Mouse (Mus musculus): ENCODE data around the gene Ngf.

The Ngf gene

GRCm38 (mm10) chr3:102469713-102470448, at the start of gene Ngf:
TSS of gene Ngf (plus strand) at chr3:102469919.
- no peak for DNase-seq (ENCODE audit: low spot score)

- no peak for DNase-seq (ENCODE audit: low spot score)
Observed at GRCm38 (mm10) chr3:102445567-102445966, 24.2 kb upstream of the Ngf start.

DNA sequence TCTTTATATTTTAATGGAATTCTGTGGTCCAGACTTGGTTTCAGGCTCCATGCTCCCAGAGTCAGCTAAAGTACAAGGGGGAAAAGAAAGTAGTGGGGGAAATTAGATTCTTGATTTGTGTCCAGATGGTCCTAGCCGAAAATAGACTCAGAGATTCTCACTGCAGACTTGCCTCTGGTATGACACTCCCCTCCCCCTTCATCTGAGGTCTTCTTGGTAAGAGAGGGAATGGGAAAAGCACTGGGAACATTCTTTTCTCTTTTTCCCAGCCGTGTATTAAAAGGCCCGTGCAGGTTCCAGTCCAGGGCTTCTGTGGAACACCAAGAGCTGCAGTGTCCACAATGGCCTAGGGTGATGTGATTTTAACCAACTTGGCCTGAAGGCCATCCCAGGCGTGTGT, 23.0 kb upstream of the Ngf start:
- no peak for DNase-seq (ENCODE audit: low spot score)

DNA sequence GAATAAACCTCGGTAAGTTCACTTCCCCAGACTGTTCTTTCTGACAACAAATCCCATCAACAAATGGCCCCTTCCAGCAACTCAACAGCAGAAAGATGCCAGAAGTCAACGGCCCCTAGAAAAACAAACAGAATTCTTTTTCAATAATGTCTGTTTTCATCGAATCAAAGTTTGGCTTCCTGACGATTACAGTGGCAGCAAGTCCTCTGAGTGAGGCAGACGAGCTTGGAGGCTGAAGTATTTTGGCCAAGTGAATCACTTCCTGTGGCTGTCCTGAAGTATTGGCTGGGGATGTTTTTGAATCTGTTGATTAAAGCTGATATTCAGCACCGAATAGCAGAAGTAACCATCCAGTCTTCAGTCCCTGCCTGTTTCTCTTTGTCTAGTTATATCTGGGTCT, 15.2 kb upstream of the Ngf start:
- no peak for DNase-seq (ENCODE audit: low spot score)

DNA sequence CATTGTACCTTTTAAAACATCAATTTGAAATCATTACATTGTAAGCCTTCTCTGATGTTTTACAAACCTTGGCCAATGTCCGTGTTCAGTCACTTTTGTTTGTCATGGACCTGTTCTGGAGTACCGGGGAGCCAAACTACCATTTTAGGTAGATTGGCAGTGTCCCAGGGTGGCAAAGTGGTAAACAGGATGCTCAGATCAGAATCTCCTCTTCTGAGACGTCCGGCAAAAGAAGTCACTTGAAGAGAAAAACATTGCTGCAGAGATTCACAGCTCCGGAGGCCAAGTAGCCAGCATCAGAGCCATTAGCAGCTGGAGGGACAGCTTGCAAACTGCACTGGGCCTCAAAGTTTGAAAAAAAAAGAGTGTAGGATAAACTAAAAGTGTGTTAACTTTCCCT, 9.2 kb upstream of the Ngf start:
- no peak for DNase-seq (ENCODE audit: low spot score)

- DNase-seq (ENCODE audit: low spot score): no peak
Observed at GRCm38 (mm10) chr3:102460986-102461385, 8.7 kb upstream of the Ngf start.

DNA sequence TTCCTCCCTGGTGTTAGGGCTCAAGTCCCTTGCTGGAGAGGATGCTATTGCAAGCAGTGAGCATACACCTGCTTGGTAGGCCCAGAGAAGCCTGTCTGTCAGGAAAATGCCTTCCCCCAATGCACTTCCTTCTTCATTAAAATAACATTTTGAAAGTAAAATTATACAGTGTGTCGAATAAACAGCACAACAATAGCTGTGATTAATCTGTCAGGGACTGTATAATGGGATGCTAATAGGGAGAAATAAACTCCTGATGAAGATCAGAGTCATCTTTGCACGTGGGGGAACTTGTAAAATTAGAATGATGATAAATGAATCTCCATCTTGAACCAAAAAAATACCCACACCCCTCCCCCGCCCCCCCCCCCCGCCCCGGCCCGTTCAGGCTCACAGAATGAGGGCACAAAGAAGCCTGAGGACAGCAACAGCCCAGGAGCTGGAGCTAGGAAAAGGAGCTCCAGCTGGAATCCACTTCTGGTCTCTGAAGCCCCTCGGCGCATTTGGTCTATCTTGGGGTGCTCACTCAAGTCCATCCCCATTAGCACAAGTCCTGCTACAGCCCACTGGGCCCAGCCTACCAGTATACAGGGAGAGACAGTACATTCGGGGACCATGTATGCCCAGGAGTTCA, 6.9 kb upstream of the Ngf start:
- no peak for DNase-seq (ENCODE audit: low spot score)

DNA sequence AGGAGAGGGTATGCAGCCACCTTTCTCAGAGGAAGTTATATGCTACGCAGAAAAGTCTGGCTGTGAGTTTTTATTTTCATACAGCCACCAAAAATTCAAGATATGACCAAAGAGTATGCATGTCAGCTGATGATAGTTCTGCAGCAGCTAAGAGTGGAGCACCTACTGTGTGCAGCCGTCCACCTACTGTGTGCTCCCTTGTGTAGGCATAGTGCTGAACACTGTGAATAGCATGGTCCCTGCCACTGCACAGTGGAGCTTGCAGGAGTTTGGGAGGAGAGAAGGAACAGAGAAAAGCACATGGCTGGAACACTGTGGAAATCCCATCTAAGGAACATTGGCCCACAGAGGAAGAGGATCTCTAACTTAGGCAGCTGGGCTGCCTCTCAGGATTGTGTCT, 6.4 kb upstream of the Ngf start:
- no peak for DNase-seq (ENCODE audit: low spot score)

GRCm38 (mm10) chr3:102466587-102466986, 3.1 kb upstream of the Ngf start:
- peak; percentile 30 for DNase-seq (ENCODE audit: low spot score)

DNA sequence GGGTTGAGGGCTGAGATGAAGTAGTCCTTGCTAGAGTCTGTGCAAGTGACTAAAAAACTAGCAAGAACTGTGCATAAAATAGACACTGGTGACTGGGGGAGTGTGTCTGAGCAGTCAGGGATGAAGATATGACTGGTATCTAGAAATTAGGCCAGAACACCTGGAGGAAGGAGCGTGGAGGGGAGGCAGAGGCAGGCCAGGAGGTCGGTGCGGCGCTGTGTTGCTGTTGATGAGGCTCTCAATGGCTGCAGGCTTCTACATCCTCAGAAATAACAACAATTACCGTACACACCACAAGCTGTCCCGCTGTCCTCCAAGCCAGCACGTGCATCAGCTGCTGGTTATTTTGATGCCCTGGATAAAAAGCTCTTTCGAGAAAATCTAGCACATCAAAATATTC, 2.6 kb upstream of the Ngf start:
- no peak for DNase-seq (ENCODE audit: low spot score)

GRCm38 (mm10) chr3:102471251-102471650, 1.5 kb downstream of the Ngf start:
- no peak for DNase-seq (ENCODE audit: low spot score)

DNA sequence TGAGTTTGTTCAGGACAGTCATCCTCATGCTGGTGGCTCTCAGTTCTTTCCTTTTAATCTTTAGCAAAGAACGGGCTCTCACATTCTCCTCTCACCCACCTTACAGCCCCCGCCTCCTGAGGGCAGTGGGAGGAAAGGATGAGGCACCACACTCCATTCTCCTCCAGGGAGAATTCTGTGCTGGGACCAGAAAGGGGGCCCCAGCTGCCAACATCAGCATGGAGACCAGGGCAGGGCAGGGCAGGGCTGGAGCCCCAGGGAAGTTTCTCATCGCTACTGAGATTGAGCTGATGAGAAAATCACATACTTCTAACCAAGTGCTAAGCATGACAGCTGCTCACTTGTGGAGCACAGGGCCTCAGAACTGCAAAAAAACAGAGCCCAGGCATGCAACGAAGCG, 2.1 kb downstream of the Ngf start:
- no peak for DNase-seq (ENCODE audit: low spot score)

DNA sequence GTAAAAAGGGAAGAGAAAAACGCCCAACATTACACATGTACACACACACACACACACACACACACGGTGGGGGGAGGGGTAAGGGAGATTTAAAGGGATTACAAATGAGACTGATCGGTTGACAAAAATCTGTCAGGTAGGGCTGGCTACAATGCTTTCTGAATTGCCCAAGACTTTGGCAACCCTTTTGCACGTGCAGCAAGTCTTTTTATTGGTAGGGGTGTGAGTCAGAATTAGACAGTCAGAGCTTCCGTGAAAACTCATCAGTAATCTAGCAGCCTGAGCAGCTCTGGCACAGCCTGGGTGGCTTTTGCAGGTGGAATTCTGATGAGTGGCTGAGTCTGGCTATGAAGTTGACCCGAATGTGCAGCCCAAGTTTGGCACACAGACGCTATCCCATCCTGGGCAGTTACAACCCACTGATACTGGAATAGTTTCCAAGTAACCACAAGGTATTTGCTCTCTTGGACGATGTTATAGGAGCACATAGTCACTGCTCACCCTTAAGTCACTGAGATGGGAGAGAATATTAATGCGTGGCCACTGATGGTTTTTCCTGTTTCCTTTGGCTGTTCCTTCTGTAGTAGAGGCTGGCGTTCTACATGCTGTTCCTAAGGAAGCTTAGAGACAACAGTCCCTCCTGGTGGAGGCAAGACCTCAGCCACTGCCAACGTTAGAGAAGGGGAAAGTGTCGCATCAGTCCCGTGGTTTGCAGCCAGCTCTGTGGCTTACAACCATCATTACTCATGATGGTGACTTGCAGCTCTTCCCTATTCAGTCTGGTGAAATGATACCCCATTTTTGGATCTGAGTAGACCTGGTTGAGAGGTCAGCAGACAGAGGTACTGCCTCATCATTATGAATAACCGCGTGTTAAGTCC, 4.8 kb downstream of the Ngf start:
- no peak for DNase-seq (ENCODE audit: low spot score)

- DNase-seq (ENCODE audit: low spot score): no peak
Observed at GRCm38 (mm10) chr3:102477917-102478694, 8.4 kb downstream of the Ngf start.

DNA sequence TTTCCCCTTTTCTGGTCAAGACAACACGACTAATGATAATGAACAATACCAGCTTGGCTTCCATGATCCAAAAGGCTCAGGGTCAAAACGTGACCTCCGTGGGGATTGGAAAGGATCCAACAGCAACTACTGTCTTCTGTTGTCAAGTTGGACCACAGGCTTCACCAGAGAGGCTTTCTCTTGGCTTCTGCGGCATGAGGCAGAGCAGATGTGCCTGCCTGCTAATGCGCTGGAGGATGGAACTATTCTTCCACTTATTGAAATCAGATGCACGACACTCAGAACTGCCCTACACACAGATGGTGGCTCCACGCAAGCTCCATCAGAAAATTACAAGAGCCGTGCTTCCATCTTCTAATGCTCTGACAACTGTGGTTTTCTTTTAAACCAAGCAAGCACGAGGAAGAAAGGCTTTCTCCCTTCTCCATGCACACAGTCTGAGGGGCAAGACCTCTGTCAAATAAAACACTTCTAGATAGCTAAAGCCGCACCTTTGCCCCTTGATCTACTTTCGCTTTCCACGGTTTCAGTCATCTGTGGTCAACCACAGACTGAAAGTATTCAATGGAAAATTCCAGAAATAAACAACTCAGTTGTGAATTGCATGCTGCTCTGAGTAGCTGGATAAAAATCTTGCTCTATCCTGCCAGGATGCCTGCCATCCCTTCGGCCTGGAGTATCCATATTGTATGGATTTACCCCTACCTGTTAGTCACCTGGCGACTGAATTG, 20.8 kb downstream of the Ngf start:
- DNase-seq (ENCODE audit: low spot score): no peak

DNA sequence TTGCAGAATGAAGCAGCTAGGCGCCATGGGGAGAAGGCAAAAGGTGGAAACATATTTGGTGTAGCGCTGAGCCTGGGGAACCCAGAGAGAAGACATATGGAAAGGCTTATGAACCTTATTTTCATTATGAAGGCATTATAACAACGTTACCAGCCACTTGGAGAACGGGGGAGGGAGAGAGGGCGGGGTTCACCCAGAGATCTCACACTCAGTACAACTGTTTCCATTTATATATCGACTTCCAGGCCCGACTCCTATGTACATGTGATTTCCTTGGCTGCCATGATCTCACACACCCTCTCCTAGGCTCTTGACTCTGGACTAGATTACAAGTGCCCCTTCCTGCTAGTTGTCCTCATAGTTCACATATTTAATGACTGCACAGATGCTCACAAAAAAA, 28.4 kb downstream of the Ngf start:
- DNase-seq (ENCODE audit: low spot score): no peak

DNA sequence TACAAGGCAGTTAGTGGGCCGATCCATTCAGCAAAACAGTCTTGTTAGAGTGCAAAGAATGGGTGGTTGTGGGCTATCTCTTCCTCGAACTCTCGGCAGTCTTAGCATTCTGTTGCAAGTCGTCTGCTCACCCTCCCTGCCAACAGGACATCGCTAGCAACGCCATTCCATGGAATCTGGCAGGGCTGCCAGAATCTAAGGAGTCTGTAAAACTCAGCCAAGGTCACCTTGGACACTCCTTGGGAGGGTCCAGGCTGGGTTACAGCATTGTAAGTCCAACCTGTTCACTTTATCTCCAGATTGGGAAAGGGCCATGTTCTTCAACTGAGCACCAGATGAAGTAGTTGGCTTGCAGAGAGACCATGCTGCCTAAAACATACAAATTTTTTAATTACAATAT, 29.2 kb downstream of the Ngf start:
- DNase-seq (ENCODE audit: low spot score): no peak

DNA sequence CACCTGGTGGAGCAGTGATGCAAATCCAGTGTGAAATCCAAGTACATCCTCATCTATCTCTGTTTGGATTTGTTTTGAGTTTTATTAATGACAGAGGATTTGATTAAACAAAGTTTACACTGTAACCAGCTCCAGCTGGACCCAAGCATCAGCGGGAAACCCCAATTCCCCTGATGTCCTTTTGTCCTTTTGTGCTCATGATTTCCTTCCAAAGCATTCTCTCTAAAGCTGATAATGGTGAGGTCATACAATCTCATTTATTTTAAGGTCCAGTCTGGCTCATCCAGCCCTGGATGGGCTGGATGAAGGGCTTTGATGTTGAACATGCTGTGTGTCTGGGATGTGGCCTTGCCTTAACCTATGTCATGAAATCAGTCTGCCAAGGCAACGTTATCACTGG, 30.3 kb downstream of the Ngf start:
- no peak for DNase-seq (ENCODE audit: low spot score)

DNA sequence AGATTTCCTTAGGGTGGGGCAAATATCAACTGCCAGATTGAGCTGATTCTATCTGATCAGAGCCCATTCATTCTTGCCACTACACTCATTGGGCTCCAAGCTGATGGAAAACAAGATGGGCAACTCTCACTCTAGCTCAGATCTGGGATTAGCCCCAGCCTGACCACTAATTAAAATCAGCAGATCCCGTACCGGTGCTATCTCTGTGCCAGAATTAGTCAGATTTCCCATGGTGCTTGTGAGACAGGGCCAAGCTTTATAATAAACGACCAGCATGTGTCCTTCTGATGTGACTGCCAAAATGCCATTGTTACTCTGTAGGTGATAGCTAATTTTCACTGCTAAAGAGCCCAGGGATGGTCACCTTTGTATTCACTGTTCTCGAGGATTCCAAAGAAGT, 31.5 kb downstream of the Ngf start:
- no peak for DNase-seq (ENCODE audit: low spot score)

- DNase-seq (ENCODE audit: low spot score): no peak
Observed at GRCm38 (mm10) chr3:102505129-102505528, 35.4 kb downstream of the Ngf start.

DNA sequence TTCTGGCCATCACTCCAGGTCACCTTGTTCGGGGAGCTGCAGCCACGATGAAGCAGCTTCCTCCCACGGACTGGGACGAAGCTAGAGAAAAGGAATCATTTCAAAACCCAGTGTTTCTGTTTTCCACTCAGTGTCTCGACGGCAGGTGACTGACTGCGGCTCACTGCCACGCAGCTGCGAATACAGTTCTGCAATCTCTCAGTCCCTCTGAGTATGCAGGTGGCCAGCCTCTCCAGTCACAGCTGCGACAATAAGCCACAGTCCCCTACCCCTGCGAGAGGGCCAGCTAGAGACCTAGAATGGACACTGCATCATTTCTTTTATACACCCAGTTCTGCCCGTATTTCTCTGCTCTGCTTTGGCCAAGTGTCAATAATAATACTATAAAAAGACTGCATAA, 36.3 kb downstream of the Ngf start:
- no peak for DNase-seq (ENCODE audit: low spot score)
